Mouse (Mus musculus) skeletal muscle tissue, adult 2 months (tissue): ENCODE measurements around the gene 4930447C04Rik.

Source experiments
- DNase-seq: peaks from one replicate; pipeline ENCODE4 v3.0.0-alpha.2; 2012; ENCODE audit warnings: low read depth, low spot score

The 4930447C04Rik gene

DNA sequence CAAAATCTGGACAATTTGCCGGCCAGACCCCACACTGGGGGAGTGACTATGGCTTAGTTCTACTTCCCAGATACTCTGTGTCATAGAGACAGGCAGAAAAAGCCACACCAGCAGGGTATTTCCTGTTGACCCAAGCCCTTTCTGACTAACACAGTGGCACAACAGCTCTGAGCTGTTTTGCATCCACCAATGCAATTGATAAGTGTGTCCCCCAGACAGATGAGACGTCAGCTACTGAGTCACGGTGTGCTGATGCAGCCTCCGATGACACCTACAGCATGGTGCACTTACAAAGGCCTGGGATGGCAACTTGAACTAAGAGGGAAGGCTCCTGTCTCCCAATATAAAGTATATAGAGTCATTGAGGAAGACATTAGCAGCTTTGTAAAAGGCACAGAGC lies 103.3 kb downstream of the 4930447C04Rik start:
- DNase-seq, result no peak

- no peak for DNase-seq
Observed at GRCm38 (mm10) chr12:72835518-72836015, 105.0 kb downstream of the 4930447C04Rik start.

DNA sequence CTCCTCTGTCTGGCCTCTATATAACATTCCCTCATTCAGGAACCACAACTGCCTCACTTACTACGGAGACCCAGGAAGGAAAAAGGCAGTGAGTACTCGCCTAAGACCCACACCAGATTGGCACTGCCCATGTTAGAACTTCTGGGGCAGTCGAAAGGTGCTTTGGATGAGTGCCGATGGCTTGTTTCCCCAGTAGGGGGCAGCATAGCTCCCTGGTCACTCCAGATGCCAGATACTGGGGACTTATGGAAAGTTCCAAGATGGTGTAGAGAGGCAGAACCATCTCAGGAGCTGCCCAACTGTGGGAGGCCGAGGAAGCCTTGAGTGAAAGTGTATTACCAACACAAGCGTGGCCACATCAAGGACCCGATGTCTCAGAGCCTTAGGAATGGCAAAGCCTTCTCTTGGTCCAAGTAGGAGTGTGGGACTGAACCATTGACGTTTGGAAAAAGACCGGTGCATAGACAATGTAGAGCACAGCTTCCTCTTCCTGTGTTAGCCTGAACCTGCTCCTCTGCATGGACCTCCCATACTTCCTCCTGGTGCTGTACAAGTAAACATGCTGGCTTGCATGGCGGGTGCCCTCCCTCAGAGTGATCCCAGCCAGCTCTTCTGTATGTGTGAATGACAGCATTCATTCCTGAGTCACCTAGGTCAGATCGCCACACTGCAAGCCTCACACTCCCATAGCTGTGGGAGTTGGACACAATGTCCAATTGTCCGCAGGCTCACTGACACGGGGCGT lies 105.6 kb downstream of the 4930447C04Rik start:
- no peak for DNase-seq

- DNase-seq, result peak; percentile 35
Observed at GRCm38 (mm10) chr12:72831711-72832432, 108.7 kb downstream of the 4930447C04Rik start.
